Mouse (Mus musculus) intestine, embryonic 15.5 days (tissue): Measurements from ENCODE around the gene A930017K11Rik. TPM values are rescaled to one million over a fixed set of nuclear protein-coding genes. Genes with fewer than 3 reads are reported as not detected.

Source experiments
- ATAC-seq: fragments of 200-750 bp; cut with Nextera tagmentation; 2 replicates; pipeline ENCODE4 v1.8.0; 2017; ENCODE audit warnings: moderate TSS enrichment, moderate library complexity
- H3K27ac ChIP-seq: fragments of 300-500 bp; sonication (generic); 2 replicates; pipeline ENCODE4 v1.5.1; 2015; ENCODE audit warnings: mild to moderate bottlenecking, inconsistent platforms
- H3K27me3 ChIP-seq: fragments of 300-500 bp; sonication (generic); replicated peaks from 2 replicates; pipeline ENCODE4 v1.6.1; 2015; ENCODE audit warnings: inconsistent platforms
- H3K36me3 ChIP-seq: fragments of 300-500 bp; sonication (generic); 2 replicates; pipeline ENCODE4 v1.6.1; 2015; ENCODE audit warnings: inconsistent platforms
- H3K4me1 ChIP-seq: fragments of 300-500 bp; sonication (generic); replicated peaks from 2 replicates; pipeline ENCODE4 v1.6.1; 2015; ENCODE audit warnings: inconsistent platforms
- H3K4me2 ChIP-seq: fragments of 300-500 bp; sonication (generic); replicated peaks from 2 replicates; pipeline ENCODE4 v1.6.1; 2015; ENCODE audit warnings: mild to moderate bottlenecking, inconsistent platforms
- H3K4me3 ChIP-seq: fragments of 300-500 bp; sonication (generic); replicated peaks from 2 replicates; pipeline ENCODE4 v1.5.1; 2015; ENCODE audit warnings: inconsistent platforms
- H3K9ac ChIP-seq: fragments of 300-500 bp; sonication (generic); 2 replicates; pipeline ENCODE4 v1.6.1; 2015; ENCODE audit warnings: inconsistent platforms
- H3K9me3 ChIP-seq: fragments of 300-500 bp; sonication (generic); 2 replicates; pipeline ENCODE4 v1.6.1; 2016; ENCODE audit warnings: inconsistent platforms
- whole genome bisulfite sequencing: fragments of 180-500 bp; shearing (Covaris S2); methylation state at CpG from one replicate; pipeline ENCODE4 v1.1.7; 2015; 5-methylcytosine and 5-hydroxymethylcytosine counted together
- polyA plus RNA-seq: library from polyadenylated mRNA; unstranded; fragments of >200 nt; fragmentation: Nextera tagmentation; extraction: Ambion mirVana; gene quantifications from 2 replicates; pipeline ENCODE4 v1.2.1, GENCODE M21; 2015

Gene A930017K11Rik
- polyA plus RNA-seq, 1 experiment from 2014 or later: 0.28 TPM

- peaks cover 23% of the 10 kb centered on the region for H3K27me3 ChIP-seq
- H3K4me3 ChIP-seq: no peak overlapping the region
- H3K9me3 ChIP-seq: no peaks in the 10 kb centered on the region
- H3K4me2 ChIP-seq: no peak overlapping the region
- no peak for ATAC-seq
- peaks cover 6% of the 10 kb centered on the region; the same call in 1 of the 2 replicates for H3K36me3 ChIP-seq
- WGBS: 78% methylated on average over 7 of the region's 7 CpGs
- peaks cover 7% of the 10 kb centered on the region for H3K4me1 ChIP-seq
- no peak overlapping the region for H3K27ac ChIP-seq
- H3K9ac ChIP-seq: no peak overlapping the region
Measured at GRCm38 (mm10) chr17:25956631-25957030, 4.3 kb upstream of the A930017K11Rik start.

GRCm38 (mm10) chr17:25956201-25956600, 3.8 kb upstream of the A930017K11Rik start:
- Histone ChIP-seq H3K4me1 (peaks cover 10% of the 10 kb centered on the region), H3K9ac (no peak overlapping the region), H3K27ac (no peak overlapping the region), H3K36me3 (peaks cover 6% of the 10 kb centered on the region; the same call in 1 of the 2 replicates), H3K4me3 (no peak overlapping the region), H3K27me3 (peaks cover 27% of the 10 kb centered on the region), H3K9me3 (no peaks in the 10 kb centered on the region), H3K4me2 (no peak overlapping the region)
- no peak for ATAC-seq
- WGBS: 77% methylated on average over 7 of the region's 7 CpGs

- ATAC-seq: no peak
- 56% methylated on average over 3 of the region's 3 CpGs for WGBS
- H3K36me3 ChIP-seq: peaks cover 6% of the 10 kb centered on the region; the same call in 1 of the 2 replicates
Measured at GRCm38 (mm10) chr17:25955736-25956135, 3.4 kb upstream of the A930017K11Rik start.

GRCm38 (mm10) chr17:25954671-25955070, 2.3 kb upstream of the A930017K11Rik start:
- Histone ChIP-seq H3K4me2 (no peak overlapping the region), H3K27me3 (peaks cover 41% of the 10 kb centered on the region), H3K4me3 (no peak overlapping the region), H3K9ac (no peak overlapping the region), H3K36me3 (peaks cover 6% of the 10 kb centered on the region; the same call in 1 of the 2 replicates), H3K27ac (no peak overlapping the region), H3K9me3 (no peaks in the 10 kb centered on the region), H3K4me1 (peaks cover 12% of the 10 kb centered on the region)
- no peak for ATAC-seq
- 93% methylated on average over 2 of the region's 2 CpGs for WGBS

More at GRCm38 (mm10) chr17:25955736-25956135, 3.4 kb upstream of the A930017K11Rik start:
- H3K4me1 ChIP-seq: peaks cover 12% of the 10 kb centered on the region
- no peak overlapping the region for H3K9ac ChIP-seq
- H3K4me3 ChIP-seq: no peak overlapping the region
- peaks cover 32% of the 10 kb centered on the region for H3K27me3 ChIP-seq
- no peaks in the 10 kb centered on the region for H3K9me3 ChIP-seq
- H3K27ac ChIP-seq: no peak overlapping the region
- no peak overlapping the region for H3K4me2 ChIP-seq

- Histone ChIP-seq H3K4me2 (no peak overlapping the region), H3K4me1 (peaks cover 12% of the 10 kb centered on the region), H3K36me3 (no peaks in the 10 kb centered on the region), H3K27me3 (peaks cover 41% of the 10 kb centered on the region), H3K4me3 (no peak overlapping the region), H3K9me3 (no peaks in the 10 kb centered on the region), H3K27ac (no peak overlapping the region), H3K9ac (no peak overlapping the region)
- 80% methylated on average over 5 of the region's 5 CpGs for WGBS
- ATAC-seq: no peak
Measured at GRCm38 (mm10) chr17:25953161-25953560, 796 bp upstream of the A930017K11Rik start.

- Histone ChIP-seq H3K9ac (0 out of 2 replicates have a peak overlapping the region, but pooled peaks have one; percentile 17), H3K4me2 (peak overlapping the region; percentile 88), H3K36me3 (no peaks in the 10 kb centered on the region), H3K4me1 (peaks cover 12% of the 10 kb centered on the region), H3K27me3 (peaks cover 41% of the 10 kb centered on the region), H3K27ac (no peak overlapping the region), H3K9me3 (no peaks in the 10 kb centered on the region), H3K4me3 (peak overlapping the region; percentile 40)
- ATAC-seq: peak; percentile 52
- under 1% methylated on average over 33 of the region's 33 CpGs for WGBS
Measured at GRCm38 (mm10) chr17:25951225-25951802, 1.1 kb downstream of the A930017K11Rik start.

GRCm38 (mm10) chr17:25950706-25951105, 1.7 kb downstream of the A930017K11Rik start:
- WGBS: no CpG with 5 or more reads among the region's 3 CpGs
- no peaks in the 10 kb centered on the region for H3K36me3 ChIP-seq
- H3K9ac ChIP-seq: no peak overlapping the region
- no peak for ATAC-seq
- H3K27ac ChIP-seq: no peak overlapping the region
- no peak overlapping the region for H3K4me3 ChIP-seq
- peak overlapping the region; percentile 88 for H3K4me2 ChIP-seq
- H3K4me1 ChIP-seq: peaks cover 12% of the 10 kb centered on the region
- no peaks in the 10 kb centered on the region for H3K9me3 ChIP-seq
- peaks cover 41% of the 10 kb centered on the region for H3K27me3 ChIP-seq

GRCm38 (mm10) chr17:25949981-25950380, 2.4 kb downstream of the A930017K11Rik start:
- no peak overlapping the region for H3K4me3 ChIP-seq

GRCm38 (mm10) chr17:25948051-25948450, 4.3 kb downstream of the A930017K11Rik start:
- Histone ChIP-seq H3K9ac (no peak overlapping the region), H3K36me3 (no peaks in the 10 kb centered on the region), H3K4me2 (no peak overlapping the region), H3K27ac (no peak overlapping the region), H3K27me3 (peaks cover 33% of the 10 kb centered on the region), H3K4me3 (no peak overlapping the region), H3K4me1 (peaks cover 12% of the 10 kb centered on the region), H3K9me3 (no peaks in the 10 kb centered on the region)
- 81% methylated on average over 8 of the region's 8 CpGs for WGBS
- no peak for ATAC-seq

More at GRCm38 (mm10) chr17:25949981-25950380, 2.4 kb downstream of the A930017K11Rik start:
- no peak overlapping the region for H3K27ac ChIP-seq
- no peak for ATAC-seq
- no peaks in the 10 kb centered on the region for H3K9me3 ChIP-seq
- H3K4me2 ChIP-seq: no peak overlapping the region
- H3K27me3 ChIP-seq: peaks cover 41% of the 10 kb centered on the region
- peaks cover 12% of the 10 kb centered on the region for H3K4me1 ChIP-seq
- no peak overlapping the region for H3K9ac ChIP-seq
- H3K36me3 ChIP-seq: no peaks in the 10 kb centered on the region
- 65% methylated on average over 5 of the region's 5 CpGs for WGBS

GRCm38 (mm10) chr17:25947576-25947975, 4.8 kb downstream of the A930017K11Rik start:
- H3K36me3 ChIP-seq: no peaks in the 10 kb centered on the region
- 87% methylated on average over 4 of the region's 4 CpGs for WGBS
- no peak overlapping the region for H3K4me3 ChIP-seq
- H3K9ac ChIP-seq: no peak overlapping the region
- no peak overlapping the region for H3K4me2 ChIP-seq
- H3K4me1 ChIP-seq: peaks cover 13% of the 10 kb centered on the region
- peaks cover 28% of the 10 kb centered on the region for H3K27me3 ChIP-seq
- H3K9me3 ChIP-seq: no peaks in the 10 kb centered on the region
- H3K27ac ChIP-seq: no peak overlapping the region
- no peak for ATAC-seq

- H3K4me1 ChIP-seq: peaks cover 11% of the 10 kb centered on the region
- H3K4me3 ChIP-seq: no peak overlapping the region
- H3K27me3 ChIP-seq: peaks cover 21% of the 10 kb centered on the region
- H3K9ac ChIP-seq: no peak overlapping the region
- H3K4me2 ChIP-seq: no peak overlapping the region
- WGBS: 77% methylated on average over 8 of the region's 8 CpGs
- no peak for ATAC-seq
- no peak overlapping the region for H3K27ac ChIP-seq
- no peaks in the 10 kb centered on the region for H3K36me3 ChIP-seq
- no peaks in the 10 kb centered on the region for H3K9me3 ChIP-seq
Measured at GRCm38 (mm10) chr17:25946891-25947290, 5.5 kb downstream of the A930017K11Rik start.

GRCm38 (mm10) chr17:25946349-25946748, 6.0 kb downstream of the A930017K11Rik start:
- H3K9ac ChIP-seq: no peak overlapping the region
- ATAC-seq: no peak
- no peaks in the 10 kb centered on the region for H3K36me3 ChIP-seq
- H3K4me3 ChIP-seq: no peak overlapping the region
- no peak overlapping the region for H3K27ac ChIP-seq
- no peaks in the 10 kb centered on the region for H3K9me3 ChIP-seq
- H3K4me2 ChIP-seq: no peak overlapping the region
- 77% methylated on average over 7 of the region's 7 CpGs for WGBS
- peaks cover 16% of the 10 kb centered on the region for H3K27me3 ChIP-seq
- H3K4me1 ChIP-seq: peaks cover 8% of the 10 kb centered on the region
